Mouse (Mus musculus): ENCODE results near the gene Hic2. TPM values are rescaled to one million over a fixed set of nuclear protein-coding genes. Genes with fewer than 3 reads are reported as not detected.
"Not testable (repeated sequence)": the region's sequence is repeated elsewhere in the genome, so short reads cannot be mapped to it uniquely, and the experiment has no call there.

The Hic2 gene
- polyA plus RNA-seq, 1 experiment: 4.1 TPM

GRCm38 (mm10) chr16:17222197-17222596 lies 11.2 kb upstream of the Hic2 start:
- 30% methylated on average over 25 of the region's 25 CpGs for whole genome bisulfite sequencing
- TF ChIP-seq POLR2A (IDR thresholded peaks at IDR 0.05; ENCODE audit: borderline replicate concordance, insufficient read depth, low read length) (no peak), CTCF (IDR thresholded peaks at IDR 0.05; ENCODE audit: borderline replicate concordance, insufficient read depth, low read depth, low read length) (no peak)
- H3K27ac ChIP-seq (ENCODE audit: insufficient read depth, low read length): no peak overlapping the region
- peak; percentile 93 for DNase-seq
- no peaks in the 10 kb centered on the region for H3K4me1 ChIP-seq (ENCODE audit: control insufficient read depth, insufficient read depth, low read length)
- H3K4me3 ChIP-seq (replicated peaks; ENCODE audit: insufficient read depth, low read depth, low read length): no peak overlapping the region
- H3K27me3 ChIP-seq (ENCODE audit: control insufficient read depth, insufficient read depth, low read length): no peaks in the 10 kb centered on the region

- DNase-seq: no peak
- WGBS: 87% methylated on average over 5 of the region's 5 CpGs
- Histone ChIP-seq H3K4me3 (replicated peaks; ENCODE audit: insufficient read depth, low read depth, low read length) (no peak overlapping the region), H3K4me1 (ENCODE audit: control insufficient read depth, insufficient read depth, low read length) (no peaks in the 10 kb centered on the region), H3K27me3 (ENCODE audit: control insufficient read depth, insufficient read depth, low read length) (no peaks in the 10 kb centered on the region), H3K27ac (ENCODE audit: insufficient read depth, low read length) (no peak overlapping the region)
- TF ChIP-seq CTCF (IDR thresholded peaks at IDR 0.05; ENCODE audit: borderline replicate concordance, insufficient read depth, low read depth, low read length) (no peak), POLR2A (IDR thresholded peaks at IDR 0.05; ENCODE audit: borderline replicate concordance, insufficient read depth, low read length) (no peak)
Measured at GRCm38 (mm10) chr16:17225584-17225983, 7.8 kb upstream of the Hic2 start.

GRCm38 (mm10) chr16:17226496-17226895 lies 6.9 kb upstream of the Hic2 start:
- Histone ChIP-seq H3K27me3 (ENCODE audit: control insufficient read depth, insufficient read depth, low read length) (no peaks in the 10 kb centered on the region), H3K4me1 (ENCODE audit: control insufficient read depth, insufficient read depth, low read length) (no peaks in the 10 kb centered on the region), H3K27ac (ENCODE audit: insufficient read depth, low read length) (no peak overlapping the region), H3K4me3 (replicated peaks; ENCODE audit: insufficient read depth, low read depth, low read length) (no peak overlapping the region)
- DNase-seq: no peak
- TF ChIP-seq CTCF (IDR thresholded peaks at IDR 0.05; ENCODE audit: borderline replicate concordance, insufficient read depth, low read depth, low read length) (no peak), POLR2A (IDR thresholded peaks at IDR 0.05; ENCODE audit: borderline replicate concordance, insufficient read depth, low read length) (no peak)

GRCm38 (mm10) chr16:17231523-17231922 lies 1.8 kb upstream of the Hic2 start:
- WGBS: 96% methylated on average over 2 of the region's 2 CpGs
- not testable (repeated sequence) for H3K4me3 ChIP-seq (replicated peaks; ENCODE audit: insufficient read depth, low read depth, low read length); DNase-seq; H3K27ac ChIP-seq (ENCODE audit: insufficient read depth, low read length); H3K4me1 ChIP-seq (ENCODE audit: control insufficient read depth, insufficient read depth, low read length); H3K27me3 ChIP-seq (ENCODE audit: control insufficient read depth, insufficient read depth, low read length)

GRCm38 (mm10) chr16:17233702-17234498 lies 528 bp downstream of the Hic2 start:
- WGBS: under 1% methylated on average over 62 of the region's 62 CpGs
- peak overlapping the region; percentile 76 for H3K4me3 ChIP-seq (replicated peaks; ENCODE audit: insufficient read depth, low read depth, low read length)
- DNase-seq: peak; percentile 31 to 52
- H3K4me1 ChIP-seq (ENCODE audit: control insufficient read depth, insufficient read depth, low read length): peaks cover 4% of the 10 kb centered on the region
- H3K27me3 ChIP-seq (ENCODE audit: control insufficient read depth, insufficient read depth, low read length): no peaks in the 10 kb centered on the region
- TF ChIP-seq CTCF (IDR thresholded peaks at IDR 0.05; ENCODE audit: borderline replicate concordance, insufficient read depth, low read depth, low read length) (no peak), POLR2A (IDR thresholded peaks at IDR 0.05; ENCODE audit: borderline replicate concordance, insufficient read depth, low read length) (no peak)
- peak overlapping the region; percentile 67 for H3K27ac ChIP-seq (ENCODE audit: insufficient read depth, low read length)

GRCm38 (mm10) chr16:17234499-17234895 lies 1.1 kb downstream of the Hic2 start:
- Histone ChIP-seq H3K4me3 (replicated peaks; ENCODE audit: insufficient read depth, low read depth, low read length) (peak overlapping the region; percentile 76), H3K4me1 (ENCODE audit: control insufficient read depth, insufficient read depth, low read length) (peaks cover 6% of the 10 kb centered on the region), H3K27me3 (ENCODE audit: control insufficient read depth, insufficient read depth, low read length) (no peaks in the 10 kb centered on the region), H3K27ac (ENCODE audit: insufficient read depth, low read length) (no peak overlapping the region)
- TF ChIP-seq POLR2A (IDR thresholded peaks at IDR 0.05; ENCODE audit: borderline replicate concordance, insufficient read depth, low read length) (no peak), CTCF (IDR thresholded peaks at IDR 0.05; ENCODE audit: borderline replicate concordance, insufficient read depth, low read depth, low read length) (no peak)
- 2% methylated on average over 12 of the region's 12 CpGs for WGBS
- DNase-seq: peak; percentile 38 to 46

- peak; percentile 46 to 51 for DNase-seq
- 12% methylated on average over 9 of the region's 9 CpGs for WGBS
- H3K4me1 ChIP-seq (ENCODE audit: control insufficient read depth, insufficient read depth, low read length): peaks cover 6% of the 10 kb centered on the region
- H3K27ac ChIP-seq (ENCODE audit: insufficient read depth, low read length): no peak overlapping the region
- H3K4me3 ChIP-seq (replicated peaks; ENCODE audit: insufficient read depth, low read depth, low read length): peak overlapping the region; percentile 5
- H3K27me3 ChIP-seq (ENCODE audit: control insufficient read depth, insufficient read depth, low read length): no peaks in the 10 kb centered on the region
- TF ChIP-seq POLR2A (IDR thresholded peaks at IDR 0.05; ENCODE audit: borderline replicate concordance, insufficient read depth, low read length) (no peak), CTCF (IDR thresholded peaks at IDR 0.05; ENCODE audit: borderline replicate concordance, insufficient read depth, low read depth, low read length) (no peak)
Measured at GRCm38 (mm10) chr16:17234916-17235665, 1.7 kb downstream of the Hic2 start.

GRCm38 (mm10) chr16:17237634-17238033 lies 4.3 kb downstream of the Hic2 start:
- DNase-seq: no peak
- Histone ChIP-seq H3K4me1 (ENCODE audit: control insufficient read depth, insufficient read depth, low read length) (peaks cover 6% of the 10 kb centered on the region), H3K27ac (ENCODE audit: insufficient read depth, low read length) (no peak overlapping the region), H3K4me3 (replicated peaks; ENCODE audit: insufficient read depth, low read depth, low read length) (no peak overlapping the region), H3K27me3 (ENCODE audit: control insufficient read depth, insufficient read depth, low read length) (no peaks in the 10 kb centered on the region)
- no peak for TF ChIP-seq CTCF (IDR thresholded peaks at IDR 0.05; ENCODE audit: borderline replicate concordance, insufficient read depth, low read depth, low read length)
- TF ChIP-seq POLR2A (IDR thresholded peaks at IDR 0.05; ENCODE audit: borderline replicate concordance, insufficient read depth, low read length): no peak
- WGBS: 85% methylated on average over 3 of the region's 3 CpGs
